Comparison of ENCODE assay signal across 10 mouse cellular contexts in the genomic region with DNA sequence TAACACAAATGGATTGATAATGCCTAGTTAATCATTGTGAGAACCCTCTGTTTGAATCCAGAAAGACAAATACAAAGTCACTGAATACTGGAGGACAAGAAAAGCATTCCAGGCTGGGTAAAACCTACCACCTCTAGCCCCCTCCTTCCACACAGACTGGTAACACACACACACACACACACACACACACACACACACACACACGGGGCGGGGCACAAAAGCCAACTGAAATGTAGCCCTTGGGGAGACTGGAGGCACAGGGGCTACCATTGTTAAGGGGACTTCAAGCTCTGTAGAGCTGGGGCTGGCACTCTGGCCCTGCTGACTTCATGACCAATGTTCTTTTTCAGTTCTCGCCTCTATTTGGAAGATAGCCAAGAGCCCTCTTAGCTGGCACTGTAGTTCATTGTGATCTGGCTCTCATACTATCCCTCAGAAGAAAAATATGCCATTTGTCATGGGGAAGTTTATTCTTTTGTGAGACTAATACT. TPM values are rescaled to one million over a fixed set of nuclear protein-coding genes. Genes with fewer than 3 reads are reported as not detected.
DNase-seq lines count a peak whose midpoint lies in the region; ATAC-seq and TF ChIP-seq lines count a peak whose summit lies in the region.
"Had no signal": no experiment of that assay in that cellular context is flagged by ENCODE, and none has a peak within 500 bp of the region (broad histone marks: within the 10 kb centered on the region; RNA-seq: fewer than 3 reads in every experiment).

No protein-coding gene starts in this region.

- TF ChIP-seq CTCF in lung, postnatal 0 days (IDR thresholded peaks at IDR 0.05) = no peak

- H3K4me3 ChIP-seq in forebrain, embryonic 14.5 days (ENCODE audit: low read depth, low read length) = no peak overlapping the region
- H3K4me3 ChIP-seq in forebrain, embryonic 10.5 days = no peak overlapping the region
- no peak overlapping the region for H3K4me3 ChIP-seq in lung, postnatal 0 days (ENCODE audit: low read depth, low read length)
- H3K4me3 ChIP-seq in hindbrain, embryonic 15.5 days = no peak overlapping the region
- H3K4me3 ChIP-seq in stomach, embryonic 14.5 days (ENCODE audit: low read depth, low read length) = no peak overlapping the region
- H3K4me3 ChIP-seq: limb, embryonic 12.5 days had no signal

- H3K4me2 ChIP-seq in forebrain, embryonic 14.5 days (ENCODE audit: low read length) = no peak overlapping the region
- no peak overlapping the region for H3K4me2 ChIP-seq in lung, postnatal 0 days (replicated peaks; ENCODE audit: low read depth, low read length)
- no peak overlapping the region for H3K4me2 ChIP-seq in hindbrain, embryonic 15.5 days
- H3K4me2 ChIP-seq in stomach, embryonic 14.5 days (replicated peaks; ENCODE audit: low read depth, low read length) = no peak overlapping the region
- H3K4me2 ChIP-seq: limb, embryonic 12.5 days had no signal

- H3K9ac ChIP-seq in forebrain, embryonic 14.5 days (ENCODE audit: low read length) = no peak overlapping the region
- H3K9ac ChIP-seq in lung, postnatal 0 days (replicated peaks; ENCODE audit: low read depth) = no peak overlapping the region
- no peak overlapping the region for H3K9ac ChIP-seq in hindbrain, embryonic 15.5 days
- no peak overlapping the region for H3K9ac ChIP-seq in stomach, embryonic 14.5 days (replicated peaks; ENCODE audit: low read depth, low read length)
- H3K9ac ChIP-seq: limb, embryonic 12.5 days had no signal

- TF ChIP-seq EP300 in lung, postnatal 0 days (IDR thresholded peaks at IDR 0.05) = peak; percentile 72

- no peak overlapping the region for H3K27ac ChIP-seq in forebrain, embryonic 14.5 days (ENCODE audit: low read depth, low read length)
- no peak overlapping the region for H3K27ac ChIP-seq in forebrain, embryonic 10.5 days
- peak overlapping the region; percentile 47 for H3K27ac ChIP-seq in lung, postnatal 0 days (ENCODE audit: low read length)
- no peak overlapping the region for H3K27ac ChIP-seq in hindbrain, embryonic 15.5 days (replicated peaks)
- H3K27ac ChIP-seq in stomach, embryonic 14.5 days (ENCODE audit: low read length) = peak overlapping the region; percentile 48; the same call in 1 of the 2 replicates
- H3K27ac ChIP-seq: kidney, postnatal 0 days; limb, embryonic 12.5 days had no signal

- no peaks in the 10 kb centered on the region for H3K27me3 ChIP-seq in forebrain, embryonic 14.5 days (replicated peaks; ENCODE audit: control insufficient read depth, insufficient read depth, low read length)
- H3K27me3 ChIP-seq in forebrain, embryonic 10.5 days (ENCODE audit: poor library complexity, severe bottlenecking) = peaks cover 23% of the 10 kb centered on the region
- no peaks in the 10 kb centered on the region for H3K27me3 ChIP-seq in lung, postnatal 0 days (replicated peaks; ENCODE audit: insufficient read depth, low read length)
- H3K27me3 ChIP-seq in hindbrain, embryonic 15.5 days = peaks cover 10% of the 10 kb centered on the region
- no peaks in the 10 kb centered on the region for H3K27me3 ChIP-seq in stomach, embryonic 14.5 days (ENCODE audit: control insufficient read depth, insufficient read depth, low read length)

- no peaks in the 10 kb centered on the region for H3K9me3 ChIP-seq in forebrain, embryonic 14.5 days (replicated peaks; ENCODE audit: control insufficient read depth, low read length)
- H3K9me3 ChIP-seq in forebrain, embryonic 10.5 days = no peaks in the 10 kb centered on the region
- no peaks in the 10 kb centered on the region for H3K9me3 ChIP-seq in lung, postnatal 0 days (ENCODE audit: low read length)
- H3K9me3 ChIP-seq in hindbrain, embryonic 15.5 days = no peaks in the 10 kb centered on the region
- no peaks in the 10 kb centered on the region for H3K9me3 ChIP-seq in stomach, embryonic 14.5 days (ENCODE audit: control insufficient read depth, low read depth, low read length)
- H3K9me3 ChIP-seq: limb, embryonic 12.5 days had no signal

- WGBS in forebrain, embryonic 14.5 days = 35% methylated on average over 3 of the region's 3 CpGs
- 64% methylated on average over 3 of the region's 3 CpGs for whole genome bisulfite sequencing in forebrain, embryonic 10.5 days
- 47% methylated on average over 3 of the region's 3 CpGs for WGBS in lung, postnatal 0 days
- 40% methylated on average over 3 of the region's 3 CpGs for WGBS in hindbrain, embryonic 15.5 days
- WGBS in stomach, embryonic 14.5 days = 31% methylated on average over 3 of the region's 3 CpGs

- DNase-seq in forebrain, embryonic 14.5 days (ENCODE audit: low spot score) = peak; percentile 55
- DNase-seq in forebrain, embryonic 10.5 days (ENCODE audit: extremely low spot score, low spot score) = no peak
- DNase-seq in lung, postnatal 0 days (ENCODE audit: low spot score) = peak; percentile 76
- no peak for DNase-seq in lung, adult 18-20 months
- no peak for DNase-seq in right cerebral cortex, adult 2 months (ENCODE audit: low spot score in 2 of 2)
- no peak for DNase-seq in kidney, adult 9 months

- peak; percentile 27; the same call in 1 of the 2 replicates for ATAC-seq in forebrain, embryonic 14.5 days
- ATAC-seq in lung, postnatal 0 days = peak; percentile 41
- peak; percentile 57 for ATAC-seq in hindbrain, embryonic 15.5 days (ENCODE audit: low FRiP score, low read depth)
- ATAC-seq in stomach, embryonic 14.5 days (ENCODE audit: insufficient number of reproducible peaks, insufficient read depth, low FRiP score, low read depth) = peak; percentile 70

- no peaks in the 10 kb centered on the region for H3K36me3 ChIP-seq in forebrain, embryonic 14.5 days (ENCODE audit: control insufficient read depth, insufficient read depth, low read length)
- H3K36me3 ChIP-seq in forebrain, embryonic 10.5 days (replicated peaks) = no peaks in the 10 kb centered on the region
- H3K36me3 ChIP-seq in lung, postnatal 0 days (ENCODE audit: insufficient read depth, low read length) = no peaks in the 10 kb centered on the region
- H3K36me3 ChIP-seq in hindbrain, embryonic 15.5 days = no peaks in the 10 kb centered on the region
- H3K36me3 ChIP-seq in stomach, embryonic 14.5 days (ENCODE audit: control insufficient read depth, insufficient read depth, low read length) = no peaks in the 10 kb centered on the region
- H3K36me3 ChIP-seq: limb, embryonic 12.5 days had no signal

- H3K4me1 ChIP-seq in forebrain, embryonic 14.5 days (ENCODE audit: control insufficient read depth, insufficient read depth, low read length) = peaks cover 3% of the 10 kb centered on the region; the same call in 1 of the 2 replicates
- peaks cover 22% of the 10 kb centered on the region for H3K4me1 ChIP-seq in forebrain, embryonic 10.5 days
- peaks cover 3% of the 10 kb centered on the region; the same call in 1 of the 2 replicates for H3K4me1 ChIP-seq in lung, postnatal 0 days (ENCODE audit: insufficient read depth, low read depth, low read length)
- H3K4me1 ChIP-seq in hindbrain, embryonic 15.5 days (replicated peaks) = peaks cover 8% of the 10 kb centered on the region
- H3K4me1 ChIP-seq in stomach, embryonic 14.5 days (ENCODE audit: control insufficient read depth, insufficient read depth, low read length) = peaks cover 7% of the 10 kb centered on the region; the same call in 1 of the 2 replicates

RNA-seq across cellular contexts. Expression of a gene that starts 3.9 kb away (rescaled TPM):
- 3.2 and 4.8 TPM in 2 replicates for polyA plus RNA-seq in forebrain, embryonic 14.5 days (2014; fragmentation: Nextera tagmentation; extraction: Ambion mirVana)
- polyA plus RNA-seq in forebrain, embryonic 10.5 days (2016; fragmentation: Nextera tagmentation; extraction: Ambion mirVana) = 7.4 TPM in 2 replicates
- polyA plus RNA-seq in lung, postnatal 0 days (2015; fragmentation: Nextera tagmentation; extraction: Ambion mirVana) = 10.0 and 10.3 TPM in 2 replicates
- 4.1 and 5.9 TPM in 2 replicates for polyA plus RNA-seq in hindbrain, embryonic 15.5 days (2015; fragmentation: Nextera tagmentation; extraction: Ambion mirVana)
- polyA plus RNA-seq in stomach, embryonic 14.5 days (2014; fragmentation: Nextera tagmentation; extraction: Ambion mirVana) = 11.9 and 12.2 TPM in 2 replicates

RNA-seq across cellular contexts. Expression of a gene that starts 5.7 kb away (rescaled TPM):
- 126 and 131 TPM in 2 replicates for polyA plus RNA-seq in forebrain, embryonic 14.5 days (2014; fragmentation: Nextera tagmentation; extraction: Ambion mirVana)
- 133 and 141 TPM in 2 replicates for polyA plus RNA-seq in forebrain, embryonic 10.5 days (2016; fragmentation: Nextera tagmentation; extraction: Ambion mirVana)
- 61.7 and 64.5 TPM in 2 replicates for polyA plus RNA-seq in lung, postnatal 0 days (2015; fragmentation: Nextera tagmentation; extraction: Ambion mirVana)
- 103 and 109 TPM in 2 replicates for polyA plus RNA-seq in hindbrain, embryonic 15.5 days (2015; fragmentation: Nextera tagmentation; extraction: Ambion mirVana)
- polyA plus RNA-seq in stomach, embryonic 14.5 days (2014; fragmentation: Nextera tagmentation; extraction: Ambion mirVana) = 137 and 144 TPM in 2 replicates

Comparison
In these comparisons a context has a peak if more than half of its experiments do, and no peak if none do; other contexts are left out.
1. DNase-seq: peak in forebrain, embryonic 14.5 days (single experiment) and lung, postnatal 0 days (single experiment); none in forebrain, embryonic 10.5 days (single experiment), lung, adult 18-20 months (0 of 2), right cerebral cortex, adult 2 months (0 of 2) and kidney, adult 9 months (single experiment).
2. H3K27ac ChIP-seq: peak in lung, postnatal 0 days (single experiment) and stomach, embryonic 14.5 days (single experiment); none in forebrain, embryonic 14.5 days (single experiment), forebrain, embryonic 10.5 days (single experiment) and hindbrain, embryonic 15.5 days (single experiment).
3. Peak in every context shown above with its lines, with median percentiles within 50 percentile points of each other: ATAC-seq.